Mouse (Mus musculus) stomach, postnatal 0 days (tissue): Measurements from ENCODE around the gene Rad21l. TPM values are rescaled to one million over a fixed set of nuclear protein-coding genes. Genes with fewer than 3 reads are reported as not detected.
A peak's percentile ranks its signal among the peaks of the same experiment; 100 is the strongest.

ENCODE experiments used
- ATAC-seq: fragments of 200-750 bp; cut with Nextera tagmentation; 2 replicates; pipeline ENCODE4 v1.8.0; 2017; ENCODE audit not compliant: low FRiP score, low TSS enrichment
- DNase-seq: peaks from one replicate; pipeline ENCODE4 v3.0.0-alpha.2; 2016; ENCODE audit warnings: low spot score
- H3K27ac ChIP-seq: fragments of 300-500 bp; sonication (generic); replicated peaks from 2 replicates; pipeline ENCODE4 v1.5.1; 2014; ENCODE audit warnings: mild to moderate bottlenecking, control low read depth
- H3K27me3 ChIP-seq: fragments of 300-500 bp; sonication (generic); 2 replicates; pipeline ENCODE4 v1.6.1; 2014; ENCODE audit warnings: low read length; ENCODE audit not compliant: control insufficient read depth, insufficient read depth
- H3K36me3 ChIP-seq: fragments of 300-500 bp; sonication (generic); 2 replicates; pipeline ENCODE4 v1.6.1; 2014; ENCODE audit warnings: low read length, mixed read lengths; ENCODE audit not compliant: control insufficient read depth, insufficient read depth
- H3K4me1 ChIP-seq: fragments of 300-500 bp; sonication (generic); replicated peaks from 2 replicates; pipeline ENCODE4 v1.6.1; 2014; ENCODE audit warnings: antibody characterized with exemption; ENCODE audit not compliant: control insufficient read depth, insufficient read depth
- H3K4me2 ChIP-seq: fragments of 300-500 bp; sonication (generic); replicated peaks from 2 replicates; pipeline ENCODE4 v1.6.1; 2014; ENCODE audit warnings: low read depth, mild to moderate bottlenecking, control low read depth, moderate library complexity
- H3K4me3 ChIP-seq: fragments of 300-500 bp; sonication (generic); 2 replicates; pipeline ENCODE4 v1.5.1; 2014; ENCODE audit warnings: low read depth, low read length, control low read depth
- H3K9ac ChIP-seq: fragments of 300-500 bp; sonication (generic); 2 replicates; pipeline ENCODE4 v1.6.1; 2014; ENCODE audit warnings: mild to moderate bottlenecking, low read length, control low read depth, mixed read lengths
- H3K9me3 ChIP-seq: fragments of 300-500 bp; sonication (generic); 2 replicates; pipeline ENCODE4 v1.6.1; 2016; ENCODE audit warnings: low read length; ENCODE audit not compliant: control insufficient read depth
- CTCF ChIP-seq: IDR thresholded peaks from 2 replicates; pipeline ENCODE4 v1.5.1; 2016; ENCODE audit warnings: antibody characterized with exemption, low read depth, mild to moderate bottlenecking, moderate library complexity
- EP300 ChIP-seq: optimal IDR thresholded peaks from 2 replicates; pipeline ENCODE3; 2016; ENCODE audit warnings: antibody characterized with exemption
- WGBS: fragments of 180-500 bp; shearing (Covaris S2); extraction: QIAGEN DNeasy Blood & Tissue Kit; methylation state at CpG from one replicate; pipeline ENCODE4 v1.1.7; 2014; 5-methylcytosine and 5-hydroxymethylcytosine counted together
- polyA plus RNA-seq: library from polyadenylated mRNA; unstranded; fragments of >200 nt; fragmentation: Nextera tagmentation; extraction: Ambion mirVana; gene quantifications from 2 replicates; pipeline ENCODE4 v1.2.1, GENCODE M21; 2015

Rad21l gene
- polyA plus RNA-seq, 1 experiment from 2014 or later: not detected

GRCm38 (mm10) chr2:151701231-151702145 is 33.2 kb upstream of the Rad21l start, which contains the start of gene Tmem74b:
Tmem74b (plus strand) TSS chr2:151702008.
- Histone ChIP-seq H3K4me1 (no peaks in the 10 kb centered on the region), H3K9me3 (no peaks in the 10 kb centered on the region), H3K4me2 (peak within 1 kb of the TSS; percentile 99), H3K36me3 (no peaks in the 10 kb centered on the region), H3K9ac (peak within 1 kb of the TSS; percentile 55), H3K27ac (no peak within 1 kb of the TSS), H3K4me3 (peak within 1 kb of the TSS; percentile 53), H3K27me3 (no peaks in the 10 kb centered on the region; the same call in 1 of the 2 replicates)
- no peak for ATAC-seq
- DNase-seq: no peak
- no peak for TF ChIP-seq CTCF
- TF ChIP-seq EP300: no peak
- WGBS: 10% methylated on average over 25 of the region's 25 CpGs

- H3K4me2 ChIP-seq: no peak overlapping the region
- H3K4me1 ChIP-seq: no peaks in the 10 kb centered on the region
- no peak overlapping the region for H3K9ac ChIP-seq
- no peaks in the 10 kb centered on the region for H3K27me3 ChIP-seq
- no peak for TF ChIP-seq EP300
- TF ChIP-seq CTCF: no peak
- no peak for ATAC-seq
- no peaks in the 10 kb centered on the region for H3K36me3 ChIP-seq
- no peak for DNase-seq
- no peak overlapping the region for H3K4me3 ChIP-seq
- WGBS: 77% methylated on average over 4 of the region's 4 CpGs
- H3K9me3 ChIP-seq: no peaks in the 10 kb centered on the region
- H3K27ac ChIP-seq: no peak overlapping the region
Measured at GRCm38 (mm10) chr2:151682976-151683375, 14.6 kb upstream of the Rad21l start.

GRCm38 (mm10) chr2:151682357-151682756 is 14.0 kb upstream of the Rad21l start:
- no peak for ATAC-seq
- WGBS: 56% methylated on average over 3 of the region's 3 CpGs

GRCm38 (mm10) chr2:151676234-151676633 is 7.9 kb upstream of the Rad21l start:
- TF ChIP-seq CTCF: peak; percentile 49
- no peak for TF ChIP-seq EP300
- no peaks in the 10 kb centered on the region for H3K9me3 ChIP-seq
- H3K36me3 ChIP-seq: no peaks in the 10 kb centered on the region
- H3K4me3 ChIP-seq: no peak overlapping the region
- ATAC-seq (no peak), DNase-seq (no peak)
- no peaks in the 10 kb centered on the region for H3K27me3 ChIP-seq
- 58% methylated on average over 2 of the region's 2 CpGs for WGBS
- H3K9ac ChIP-seq: no peak overlapping the region
- no peaks in the 10 kb centered on the region for H3K4me1 ChIP-seq
- H3K27ac ChIP-seq: no peak overlapping the region
- H3K4me2 ChIP-seq: no peak overlapping the region

More at GRCm38 (mm10) chr2:151682357-151682756, 14.0 kb upstream of the Rad21l start:
- Histone ChIP-seq H3K27ac (no peak overlapping the region), H3K9me3 (no peaks in the 10 kb centered on the region), H3K4me1 (no peaks in the 10 kb centered on the region), H3K9ac (no peak overlapping the region), H3K36me3 (no peaks in the 10 kb centered on the region), H3K4me2 (no peak overlapping the region), H3K27me3 (no peaks in the 10 kb centered on the region), H3K4me3 (no peak overlapping the region)
- DNase-seq: peak; percentile 35
- TF ChIP-seq CTCF (peak; percentile 73), EP300 (no peak)

- Histone ChIP-seq H3K4me2 (no peak overlapping the region), H3K27me3 (no peaks in the 10 kb centered on the region), H3K9me3 (no peaks in the 10 kb centered on the region), H3K9ac (no peak overlapping the region), H3K4me1 (no peaks in the 10 kb centered on the region), H3K27ac (no peak overlapping the region), H3K4me3 (no peak overlapping the region), H3K36me3 (no peaks in the 10 kb centered on the region)
- ATAC-seq: no peak; the same call in 1 of the 2 replicates
- no peak for DNase-seq
- WGBS: 55% methylated on average over 1 of the region's 1 CpGs
- TF ChIP-seq EP300 (no peak), CTCF (no peak)
Measured at GRCm38 (mm10) chr2:151670968-151671329, 2.6 kb upstream of the Rad21l start.
